Mouse (Mus musculus) forebrain, embryonic 12.5 days (tissue): Measurements from ENCODE around the gene Smarce1. TPM values are rescaled to one million over a fixed set of nuclear protein-coding genes. Genes with fewer than 3 reads are reported as not detected.

Experiments used
- ATAC-seq: fragments of 200-750 bp; cut with Nextera tagmentation; 2 replicates; pipeline ENCODE4 v1.8.0; 2017; ENCODE audit warnings: moderate TSS enrichment; ENCODE audit not compliant: low FRiP score
- H3K27ac ChIP-seq: fragments of 300-500 bp; sonication (generic); 2 replicates; pipeline ENCODE4 v1.5.1; 2016; ENCODE audit warnings: mild to moderate bottlenecking
- H3K27me3 ChIP-seq: fragments of 300-500 bp; sonication (generic); 2 replicates; pipeline ENCODE4 v1.6.1; 2016; ENCODE audit warnings: mild to moderate bottlenecking
- H3K36me3 ChIP-seq: fragments of 300-500 bp; sonication (generic); replicated peaks from 2 replicates; pipeline ENCODE4 v1.6.1; 2016; ENCODE audit warnings: mild to moderate bottlenecking
- H3K4me1 ChIP-seq: fragments of 300-500 bp; sonication (generic); 2 replicates; pipeline ENCODE4 v1.6.1; 2016
- H3K4me2 ChIP-seq: fragments of 300-500 bp; sonication (generic); 2 replicates; pipeline ENCODE4 v1.6.1; 2016; ENCODE audit warnings: mild to moderate bottlenecking, moderate library complexity
- H3K4me3 ChIP-seq: fragments of 300-500 bp; sonication (generic); replicated peaks from 2 replicates; pipeline ENCODE4 v1.5.1; 2016; ENCODE audit warnings: mild to moderate bottlenecking
- H3K9ac ChIP-seq: fragments of 300-500 bp; sonication (generic); 2 replicates; pipeline ENCODE4 v1.6.1; 2016; ENCODE audit warnings: mild to moderate bottlenecking
- H3K9me3 ChIP-seq: fragments of 300-500 bp; sonication (generic); 2 replicates; pipeline ENCODE4 v1.6.1; 2016
- WGBS: fragments of 180-500 bp; shearing (Covaris S2); methylation state at CpG from one replicate; pipeline ENCODE4 v1.1.7; 2016; 5-methylcytosine and 5-hydroxymethylcytosine counted together
- polyA plus RNA-seq: library from polyadenylated mRNA; unstranded; fragments of >200 nt; fragmentation: Nextera tagmentation; extraction: Ambion mirVana; gene quantifications from 2 replicates; pipeline ENCODE4 v1.2.1, GENCODE M21; 2016

Gene Smarce1
- polyA plus RNA-seq, 1 experiment from 2014 or later: 385 TPM

DNA sequence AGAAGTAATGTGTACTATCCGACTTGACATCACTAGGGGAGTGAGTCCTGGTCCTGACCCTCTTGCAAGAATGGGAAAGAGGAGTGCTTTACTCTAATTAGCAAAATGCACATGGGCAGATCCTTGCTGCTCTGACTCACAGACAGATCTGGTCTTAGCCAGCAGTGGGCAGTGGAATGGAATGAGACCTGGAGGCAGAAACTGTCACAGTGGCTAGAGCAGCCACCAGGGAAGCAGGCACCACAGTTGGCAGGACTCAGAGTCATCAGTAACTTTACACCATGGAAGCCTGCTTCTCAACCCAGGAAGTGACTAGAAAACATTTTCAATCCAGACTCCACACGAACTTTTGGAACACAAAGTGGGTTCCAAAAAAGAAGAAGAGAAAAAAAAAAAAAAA is 9.0 kb downstream of the Smarce1 start:
- 87% methylated on average over 2 of the region's 2 CpGs for WGBS
- H3K27me3 ChIP-seq: no peaks in the 10 kb centered on the region
- no peaks in the 10 kb centered on the region for H3K9me3 ChIP-seq
- no peak overlapping the region for H3K4me3 ChIP-seq
- H3K36me3 ChIP-seq: peaks cover 75% of the 10 kb centered on the region
- ATAC-seq: no peak
- H3K27ac ChIP-seq: no peak overlapping the region
- H3K9ac ChIP-seq: no peak overlapping the region
- H3K4me1 ChIP-seq: no peaks in the 10 kb centered on the region
- H3K4me2 ChIP-seq: no peak overlapping the region

GRCm38 (mm10) chr11:99217248-99217986 is 13.4 kb downstream of the Smarce1 start:
- Histone ChIP-seq H3K4me1 (no peaks in the 10 kb centered on the region), H3K27me3 (no peaks in the 10 kb centered on the region), H3K27ac (no peak overlapping the region), H3K36me3 (peaks cover 87% of the 10 kb centered on the region), H3K4me3 (no peak overlapping the region), H3K9me3 (no peaks in the 10 kb centered on the region), H3K4me2 (no peak overlapping the region), H3K9ac (no peak overlapping the region)
- 92% methylated on average over 7 of the region's 7 CpGs for WGBS
- no peak for ATAC-seq

GRCm38 (mm10) chr11:99216181-99216580 is 14.6 kb downstream of the Smarce1 start:
- peaks cover 90% of the 10 kb centered on the region for H3K36me3 ChIP-seq

DNA sequence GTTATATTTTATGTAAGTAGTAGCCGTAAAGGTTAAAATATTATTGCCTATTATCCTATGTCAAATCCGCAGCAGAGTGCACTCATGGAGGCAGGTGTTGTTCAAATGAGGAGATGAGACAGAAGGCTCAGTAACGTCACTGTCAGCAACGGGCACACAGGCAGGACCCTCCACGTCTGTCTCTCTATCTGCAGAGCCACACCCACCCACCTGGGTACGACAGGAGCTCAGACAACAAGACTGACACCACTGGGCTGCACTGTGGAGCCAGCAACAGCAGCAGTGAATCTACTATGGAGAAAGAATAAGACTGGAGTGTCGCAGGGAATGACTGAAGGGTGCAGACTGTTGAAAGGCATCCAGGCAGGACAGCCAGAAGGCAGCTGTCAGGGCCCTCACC is 18.1 kb downstream of the Smarce1 start:
- 83% methylated on average over 7 of the region's 7 CpGs for WGBS
- Histone ChIP-seq H3K27me3 (no peaks in the 10 kb centered on the region), H3K9ac (no peak overlapping the region), H3K36me3 (peaks cover 88% of the 10 kb centered on the region), H3K4me3 (no peak overlapping the region), H3K4me2 (no peak overlapping the region), H3K9me3 (no peaks in the 10 kb centered on the region), H3K27ac (no peak overlapping the region), H3K4me1 (no peaks in the 10 kb centered on the region)
- no peak for ATAC-seq

More at GRCm38 (mm10) chr11:99216181-99216580, 14.6 kb downstream of the Smarce1 start:
- no peak overlapping the region for H3K4me2 ChIP-seq
- no peak overlapping the region for H3K4me3 ChIP-seq
- no peak for ATAC-seq
- 100% methylated on average over 3 of the region's 3 CpGs for WGBS
- no peak overlapping the region for H3K9ac ChIP-seq
- H3K9me3 ChIP-seq: no peaks in the 10 kb centered on the region
- no peaks in the 10 kb centered on the region for H3K4me1 ChIP-seq
- no peak overlapping the region for H3K27ac ChIP-seq
- no peaks in the 10 kb centered on the region for H3K27me3 ChIP-seq

DNA sequence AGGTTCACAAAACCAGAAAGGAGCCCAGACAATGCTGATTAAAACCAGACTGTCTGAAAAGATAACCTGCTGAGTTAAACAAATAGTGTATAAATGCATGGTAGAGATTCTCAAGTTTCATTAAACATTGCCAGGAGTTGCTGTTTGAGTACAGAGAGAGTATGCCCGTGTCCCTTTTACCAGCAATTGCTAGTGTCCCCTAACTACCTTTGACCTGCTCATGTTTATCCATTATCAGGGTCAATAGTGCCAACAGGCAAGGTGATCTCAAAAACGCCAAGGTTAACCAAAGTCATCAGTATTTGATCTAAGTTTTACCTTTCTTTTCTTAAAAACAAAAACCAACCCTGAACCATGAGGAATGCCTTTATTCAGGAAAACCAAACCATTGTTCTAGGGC is 18.9 kb downstream of the Smarce1 start:
- no peak overlapping the region for H3K4me3 ChIP-seq
- WGBS: 77% methylated on average over 2 of the region's 2 CpGs
- no peak for ATAC-seq
- H3K27ac ChIP-seq: no peak overlapping the region
- no peaks in the 10 kb centered on the region for H3K27me3 ChIP-seq
- H3K36me3 ChIP-seq: peaks cover 81% of the 10 kb centered on the region
- H3K4me2 ChIP-seq: no peak overlapping the region
- H3K4me1 ChIP-seq: no peaks in the 10 kb centered on the region
- no peak overlapping the region for H3K9ac ChIP-seq
- no peaks in the 10 kb centered on the region for H3K9me3 ChIP-seq

DNA sequence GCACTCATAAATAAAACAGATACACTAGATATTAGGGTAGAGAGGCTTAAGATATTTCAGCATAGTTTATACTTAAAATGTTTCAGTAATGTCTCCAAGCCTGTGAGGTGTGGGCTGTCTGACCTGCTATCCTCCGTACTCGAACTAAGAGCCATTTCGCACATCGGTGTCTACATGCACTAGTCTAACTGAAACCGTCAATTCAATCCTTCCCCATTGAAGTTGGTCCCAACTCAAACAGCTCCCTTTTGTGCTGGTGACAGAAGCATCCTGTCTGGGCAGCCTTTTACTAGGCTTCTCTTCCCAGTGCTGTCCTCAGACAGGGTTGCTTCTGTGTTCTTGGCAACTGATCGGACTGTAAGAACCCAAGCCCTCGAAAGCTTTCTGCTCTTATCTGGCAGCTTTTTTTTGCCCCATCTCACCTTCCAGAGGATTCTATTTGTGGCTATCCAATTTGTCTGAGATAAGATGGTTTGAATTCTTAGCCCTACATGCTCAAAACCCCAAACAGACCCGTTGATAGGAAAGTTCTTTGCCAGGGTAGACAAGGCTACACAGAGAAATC is 22.6 kb downstream of the Smarce1 start:
- Histone ChIP-seq H3K9me3 (no peaks in the 10 kb centered on the region), H3K36me3 (peaks cover 43% of the 10 kb centered on the region), H3K9ac (no peak overlapping the region), H3K4me3 (no peak overlapping the region), H3K4me2 (no peak overlapping the region), H3K4me1 (no peaks in the 10 kb centered on the region), H3K27ac (no peak overlapping the region), H3K27me3 (no peaks in the 10 kb centered on the region)
- WGBS: 84% methylated on average over 8 of the region's 8 CpGs
- ATAC-seq: no peak

- no peak overlapping the region for H3K27ac ChIP-seq
- no peak for ATAC-seq
- H3K4me2 ChIP-seq: no peak overlapping the region
- WGBS: 35% methylated on average over 2 of the region's 2 CpGs
- no peak overlapping the region for H3K4me3 ChIP-seq
- no peaks in the 10 kb centered on the region for H3K9me3 ChIP-seq
- H3K9ac ChIP-seq: no peak overlapping the region
- peaks cover 36% of the 10 kb centered on the region for H3K36me3 ChIP-seq
- no peaks in the 10 kb centered on the region for H3K4me1 ChIP-seq
- H3K27me3 ChIP-seq: no peaks in the 10 kb centered on the region
These were observed 23.4 kb downstream of the Smarce1 start for GRCm38 (mm10) chr11:99207449-99207848.

DNA sequence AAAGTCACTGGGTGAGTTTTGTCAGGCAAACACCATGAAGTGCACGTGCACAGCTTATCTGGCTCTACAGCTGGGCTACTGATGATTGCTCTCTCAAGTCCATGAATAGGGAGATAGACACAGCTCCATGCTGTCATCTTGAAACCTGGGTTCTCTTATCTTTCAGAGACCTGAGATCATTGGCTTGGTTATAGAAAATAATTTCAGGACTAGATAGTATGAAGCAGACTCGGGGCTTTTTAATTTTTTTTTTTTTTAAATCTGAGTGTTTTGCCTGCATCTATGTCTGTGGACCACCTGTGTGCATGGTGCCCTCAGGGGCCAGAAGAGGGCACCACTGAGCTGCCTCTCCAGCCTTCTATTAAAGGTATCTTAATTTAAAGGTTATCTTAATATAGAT is 23.9 kb downstream of the Smarce1 start:
- Histone ChIP-seq H3K4me1 (no peaks in the 10 kb centered on the region), H3K9ac (no peak overlapping the region), H3K9me3 (no peaks in the 10 kb centered on the region), H3K4me3 (no peak overlapping the region), H3K27me3 (no peaks in the 10 kb centered on the region), H3K27ac (no peak overlapping the region), H3K4me2 (no peak overlapping the region), H3K36me3 (peaks cover 31% of the 10 kb centered on the region)
- no peak for ATAC-seq
- 47% methylated on average over 2 of the region's 2 CpGs for WGBS

DNA sequence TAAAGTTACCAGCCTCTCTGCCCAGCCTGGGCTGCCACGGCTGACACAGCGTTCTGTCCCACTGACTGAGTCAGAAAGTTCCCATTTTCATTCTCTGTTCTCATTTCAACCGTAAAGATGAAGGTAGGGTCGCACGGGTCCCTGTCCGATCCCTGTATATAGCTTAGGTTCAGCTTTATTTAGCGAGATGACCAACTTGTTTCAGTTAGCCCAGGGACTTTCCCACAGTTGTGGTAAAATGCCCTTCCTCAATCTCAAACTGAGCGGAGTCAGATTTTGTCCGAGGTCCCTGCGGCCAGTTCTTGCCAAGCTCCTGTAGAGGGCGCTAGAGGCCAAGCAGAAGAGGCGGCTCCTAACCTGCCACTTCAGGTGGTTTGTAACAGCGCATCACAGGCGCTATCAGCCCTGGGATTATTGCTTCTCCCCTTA is 41.6 kb downstream of the Smarce1 start:
- 24% methylated on average over 14 of the region's 14 CpGs for WGBS
- no peak for ATAC-seq
- no peak overlapping the region for H3K27ac ChIP-seq
- no peak overlapping the region for H3K4me3 ChIP-seq
- H3K36me3 ChIP-seq: no peaks in the 10 kb centered on the region
- no peaks in the 10 kb centered on the region for H3K4me1 ChIP-seq
- H3K27me3 ChIP-seq: peaks cover 13% of the 10 kb centered on the region; the same call in 1 of the 2 replicates
- no peak overlapping the region for H3K4me2 ChIP-seq
- H3K9me3 ChIP-seq: no peaks in the 10 kb centered on the region
- no peak overlapping the region for H3K9ac ChIP-seq

- Histone ChIP-seq H3K9ac (no peak overlapping the region), H3K27ac (no peak overlapping the region), H3K4me3 (no peak overlapping the region), H3K9me3 (no peaks in the 10 kb centered on the region), H3K27me3 (peaks cover 13% of the 10 kb centered on the region; the same call in 1 of the 2 replicates), H3K4me1 (no peaks in the 10 kb centered on the region), H3K4me2 (no peak overlapping the region), H3K36me3 (no peaks in the 10 kb centered on the region)
- 95% methylated on average over 4 of the region's 4 CpGs for WGBS
- ATAC-seq: no peak
These were observed 43.5 kb downstream of the Smarce1 start for GRCm38 (mm10) chr11:99187348-99187747.

GRCm38 (mm10) chr11:99186836-99187235 is 44.0 kb downstream of the Smarce1 start:
- Histone ChIP-seq H3K9me3 (no peaks in the 10 kb centered on the region), H3K4me2 (no peak overlapping the region), H3K4me1 (no peaks in the 10 kb centered on the region), H3K27me3 (peaks cover 13% of the 10 kb centered on the region; the same call in 1 of the 2 replicates), H3K27ac (no peak overlapping the region), H3K36me3 (no peaks in the 10 kb centered on the region), H3K4me3 (no peak overlapping the region), H3K9ac (no peak overlapping the region)
- WGBS: 83% methylated on average over 2 of the region's 2 CpGs
- ATAC-seq: no peak

DNA sequence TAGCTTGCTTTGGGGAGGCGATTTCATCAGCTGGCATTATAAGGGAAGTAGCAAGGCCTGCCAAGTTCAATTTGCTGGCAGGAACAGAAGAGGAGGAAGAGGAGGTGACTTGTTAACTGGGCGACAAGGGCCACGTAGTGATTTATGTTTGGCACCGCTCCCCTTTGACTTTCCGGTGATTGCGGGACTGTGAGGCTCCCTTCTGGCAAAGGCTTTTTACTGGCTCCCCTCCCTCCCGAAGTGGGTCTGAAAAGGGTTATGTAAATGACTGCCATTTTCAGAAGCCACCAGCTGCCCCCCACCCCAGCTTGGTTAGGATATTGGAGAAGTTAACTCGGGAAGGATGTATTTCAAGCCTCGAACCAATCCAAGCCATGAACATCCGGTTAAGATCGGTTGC is 48.2 kb downstream of the Smarce1 start:
- WGBS: 76% methylated on average over 11 of the region's 11 CpGs
- no peak overlapping the region for H3K4me2 ChIP-seq
- ATAC-seq: no peak

GRCm38 (mm10) chr11:99180071-99180470 is 50.7 kb downstream of the Smarce1 start:
- Histone ChIP-seq H3K27ac (no peak overlapping the region), H3K9me3 (no peaks in the 10 kb centered on the region), H3K4me1 (no peaks in the 10 kb centered on the region), H3K4me3 (no peak overlapping the region), H3K27me3 (no peaks in the 10 kb centered on the region), H3K4me2 (no peak overlapping the region), H3K9ac (no peak overlapping the region), H3K36me3 (no peaks in the 10 kb centered on the region)
- 88% methylated on average over 5 of the region's 5 CpGs for WGBS
- no peak for ATAC-seq

More for the DNA sequence above, 48.2 kb downstream of the Smarce1 start:
- H3K9me3 ChIP-seq: no peaks in the 10 kb centered on the region
- no peaks in the 10 kb centered on the region for H3K4me1 ChIP-seq
- no peak overlapping the region for H3K4me3 ChIP-seq
- H3K27me3 ChIP-seq: no peaks in the 10 kb centered on the region
- H3K36me3 ChIP-seq: no peaks in the 10 kb centered on the region
- no peak overlapping the region for H3K9ac ChIP-seq
- no peak overlapping the region for H3K27ac ChIP-seq
